Mouse (Mus musculus): ENCODE results near the gene Inafm1. TPM values are rescaled to one million over a fixed set of nuclear protein-coding genes. Genes with fewer than 3 reads are reported as not detected.
A peak's percentile ranks its signal among the peaks of the same experiment; 100 is the strongest.
"Not testable (repeated sequence)": the region's sequence is repeated elsewhere in the genome, so short reads cannot be mapped to it uniquely, and the experiment has no call there.

Gene Inafm1
- total RNA-seq, 2 experiments from 2014 or later = 17.0 to 17.8 TPM

- intact Hi-C loops (cut with DNase I) = loop anchor here (1.0 kb wide), 1 partner anchor 12 kb away; no protein-coding TSS in a partner anchor
- no peak for DNase-seq
Observed at GRCm38 (mm10) chr7:16273766-16274140, 336 bp upstream of the Inafm1 start.

GRCm38 (mm10) chr7:16272681-16273080 lies 736 bp downstream of the Inafm1 start:
- intact Hi-C loops (cut with DNase I) = no loop called here
- DNase-seq = peak; percentile 58 to 66

GRCm38 (mm10) chr7:16271139-16271538 lies 2.3 kb downstream of the Inafm1 start:
- DNase-seq = no peak
- intact Hi-C loops (cut with DNase I) = no loop called here

- intact Hi-C loops (cut with DNase I) = loop anchor here (10.0 kb wide), 1 partner anchor 282 kb away; no protein-coding TSS in a partner anchor
- not testable (repeated sequence) for DNase-seq
Observed at GRCm38 (mm10) chr7:16266593-16266992, 6.8 kb downstream of the Inafm1 start.

GRCm38 (mm10) chr7:16265856-16266255 lies 7.6 kb downstream of the Inafm1 start:
- DNase-seq = no peak
- intact Hi-C loops (cut with DNase I) = loop anchor here (10.0 kb wide), 1 partner anchor 281 kb away; no protein-coding TSS in a partner anchor

GRCm38 (mm10) chr7:16263843-16264242 lies 9.6 kb downstream of the Inafm1 start:
- DNase-seq = no peak
- intact Hi-C loops (cut with DNase I) = loop anchor here (1.0 to 10.0 kb wide), 4 partner anchors 42 to 279 kb away; partner anchors contain the start of genes Dhx34 and Napa

- DNase-seq = peak; percentile 76 to 87
- intact Hi-C loops (cut with DNase I) = loop anchor here (1.0 to 10.0 kb wide), 4 partner anchors 41 to 278 kb away; partner anchors contain the start of genes Dhx34 and Napa
Observed at GRCm38 (mm10) chr7:16263015-16263787, 10.2 kb downstream of the Inafm1 start.

- intact Hi-C loops (cut with DNase I) = loop anchor here (5.0 to 10.0 kb wide), 2 partner anchors 39 to 276 kb away; partner anchors contain the start of gene Dhx34
Observed at GRCm38 (mm10) chr7:16261097-16261496, 12.3 kb downstream of the Inafm1 start.

GRCm38 (mm10) chr7:16259110-16259590 lies 14.3 kb downstream of the Inafm1 start, which contains the start of gene C5ar1:
C5ar1 (minus strand) TSS chr7:16259540.
- peak in 1 of 2 experiments; percentile 22 for DNase-seq
- intact Hi-C loops (cut with DNase I) = no loop called here

More at GRCm38 (mm10) chr7:16261097-16261496, 12.3 kb downstream of the Inafm1 start:
- DNase-seq = no peak

GRCm38 (mm10) chr7:16257830-16258229 lies 15.6 kb downstream of the Inafm1 start:
- intact Hi-C loops (cut with DNase I) = no loop called here
- peak in 1 of 2 experiments; percentile 47 for DNase-seq

- intact Hi-C loops (cut with DNase I) = not testable (repeated sequence)
Observed at GRCm38 (mm10) chr7:16255963-16256362, 17.5 kb downstream of the Inafm1 start.

GRCm38 (mm10) chr7:16254195-16254594 lies 19.2 kb downstream of the Inafm1 start:
- no peak for DNase-seq
- intact Hi-C loops (cut with DNase I) = no loop called here

More at GRCm38 (mm10) chr7:16255963-16256362, 17.5 kb downstream of the Inafm1 start:
- not testable (repeated sequence) for DNase-seq

GRCm38 (mm10) chr7:16250687-16251086 lies 22.7 kb downstream of the Inafm1 start:
- intact Hi-C loops (cut with DNase I) = no loop called here
- DNase-seq = no peak

GRCm38 (mm10) chr7:16245958-16246357 lies 27.5 kb downstream of the Inafm1 start:
- intact Hi-C loops (cut with DNase I) = no loop called here
- no peak for DNase-seq

GRCm38 (mm10) chr7:16244067-16244466 lies 29.4 kb downstream of the Inafm1 start, which contains the start of gene C5ar2:
C5ar2 (minus strand) TSS chr7:16244154.
- no peak for DNase-seq
- intact Hi-C loops (cut with DNase I) = no loop called here

GRCm38 (mm10) chr7:16242198-16242597 lies 31.2 kb downstream of the Inafm1 start:
- intact Hi-C loops (cut with DNase I) = no loop called here
- no peak for DNase-seq

- intact Hi-C loops (cut with DNase I) = no loop called here
- DNase-seq = no peak
Observed at GRCm38 (mm10) chr7:16241787-16242186, 31.6 kb downstream of the Inafm1 start.

- intact Hi-C loops (cut with DNase I) = no loop called here
- no peak for DNase-seq
Observed at GRCm38 (mm10) chr7:16240978-16241303, 32.5 kb downstream of the Inafm1 start.

GRCm38 (mm10) chr7:16240281-16240977 lies 33.0 kb downstream of the Inafm1 start:
- intact Hi-C loops (cut with DNase I) = no loop called here

GRCm38 (mm10) chr7:16239554-16239997 lies 33.8 kb downstream of the Inafm1 start:
- intact Hi-C loops (cut with DNase I) = no loop called here
- DNase-seq = peak; percentile 32 to 54

More at GRCm38 (mm10) chr7:16240281-16240977, 33.0 kb downstream of the Inafm1 start:
- DNase-seq = no peak

- peak in 1 of 2 experiments; percentile 30 for DNase-seq
- intact Hi-C loops (cut with DNase I) = no loop called here
Observed at GRCm38 (mm10) chr7:16229869-16230268, 43.5 kb downstream of the Inafm1 start.

Data from heart, postnatal 36 days (tissue).